Mouse (Mus musculus): ENCODE measurements around the gene Fam208b.

DNA sequence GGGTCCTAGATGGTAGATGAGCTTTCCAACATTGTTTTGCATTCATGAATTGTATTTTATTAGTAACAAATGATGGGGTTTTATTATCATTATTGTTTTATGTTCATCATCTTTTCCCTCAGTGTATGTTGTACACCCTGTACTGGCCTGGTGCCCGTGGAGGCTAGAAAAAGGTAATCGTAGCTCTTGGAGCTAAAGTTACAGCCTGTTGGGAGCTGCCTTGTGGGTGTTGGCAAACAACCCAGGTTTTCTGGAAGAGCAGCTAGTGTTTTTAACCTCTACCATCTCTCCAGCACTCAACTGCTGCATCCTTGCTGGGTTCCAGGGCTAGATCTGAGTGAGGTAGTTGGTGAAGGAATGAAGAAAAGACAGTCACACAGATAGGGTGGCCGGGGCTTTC, 63.5 kb downstream of the Fam208b start:
- TF ChIP-seq MAX (IDR thresholded peaks at IDR 0.05) (no peak), FOSL1 (IDR thresholded peaks at IDR 0.05; ENCODE audit: insufficient read depth, low read length, poor library complexity, severe bottlenecking) (no peak), CTCF (IDR thresholded peaks at IDR 0.05; ENCODE audit: control insufficient read depth, insufficient read depth, insufficient read length) (no peak), CEBPB (IDR thresholded peaks at IDR 0.05; ENCODE audit: low read depth) (no peak), USF1 (IDR thresholded peaks at IDR 0.05; ENCODE audit: low read depth) (no peak)

All from C2C12 (cell line).